Mouse (Mus musculus): ENCODE data around the gene Ctnnbip1. TPM values are rescaled to one million over a fixed set of nuclear protein-coding genes. Genes with fewer than 3 reads are reported as not detected.

The Ctnnbip1 gene
- polyA plus RNA-seq, 1 experiment from 2014 or later: 61.0 TPM

GRCm38 (mm10) chr4:149498901-149499300 is 19.1 kb upstream of the Ctnnbip1 start:
- Histone ChIP-seq H3K4me2 (no peak overlapping the region), H3K9me3 (no peaks in the 10 kb centered on the region), H3K36me3 (peaks cover 51% of the 10 kb centered on the region), H3K27ac (peak overlapping the region; percentile 57; the same call in 1 of the 2 replicates), H3K9ac (no peak overlapping the region), H3K27me3 (no peaks in the 10 kb centered on the region), H3K4me3 (no peak overlapping the region), H3K4me1 (peaks cover 13% of the 10 kb centered on the region; the same call in 1 of the 2 replicates)
- peak; percentile 40; the same call in 1 of the 2 replicates for ATAC-seq (ENCODE audit: borderline replicate concordance, extremely low read depth, low FRiP score, low TSS enrichment)
- 59% methylated on average over 8 of the region's 8 CpGs for WGBS

- H3K9me3 ChIP-seq: no peaks in the 10 kb centered on the region
- 76% methylated on average over 5 of the region's 5 CpGs for WGBS
- peaks cover 13% of the 10 kb centered on the region; the same call in 1 of the 2 replicates for H3K4me1 ChIP-seq
- no peak overlapping the region for H3K4me2 ChIP-seq
- no peak overlapping the region for H3K9ac ChIP-seq
- no peaks in the 10 kb centered on the region for H3K27me3 ChIP-seq
- H3K4me3 ChIP-seq: no peak overlapping the region
- H3K36me3 ChIP-seq: peaks cover 42% of the 10 kb centered on the region; the same call in 1 of the 2 replicates
- no peak overlapping the region for H3K27ac ChIP-seq
- ATAC-seq (ENCODE audit: borderline replicate concordance, extremely low read depth, low FRiP score, low TSS enrichment): no peak
These were observed 18.2 kb upstream of the Ctnnbip1 start for GRCm38 (mm10) chr4:149499790-149500189.

GRCm38 (mm10) chr4:149504363-149504762 is 13.7 kb upstream of the Ctnnbip1 start:
- Histone ChIP-seq H3K9me3 (no peaks in the 10 kb centered on the region), H3K27me3 (no peaks in the 10 kb centered on the region), H3K4me2 (no peak overlapping the region), H3K27ac (peak overlapping the region; percentile 68), H3K9ac (no peak overlapping the region), H3K4me1 (peaks cover under 1% of the 10 kb centered on the region; the same call in 1 of the 2 replicates), H3K4me3 (no peak overlapping the region), H3K36me3 (0 out of 2 replicates have a peak, but pooled peaks cover 10% of the 10 kb centered on the region)
- no peak for ATAC-seq (ENCODE audit: borderline replicate concordance, extremely low read depth, low FRiP score, low TSS enrichment)
- WGBS: 71% methylated on average over 5 of the region's 5 CpGs

GRCm38 (mm10) chr4:149504858-149505257 is 13.2 kb upstream of the Ctnnbip1 start:
- 26% methylated on average over 3 of the region's 3 CpGs for WGBS
- ATAC-seq (ENCODE audit: borderline replicate concordance, extremely low read depth, low FRiP score, low TSS enrichment): no peak
- Histone ChIP-seq H3K9ac (no peak overlapping the region), H3K4me1 (no peaks in the 10 kb centered on the region), H3K4me2 (no peak overlapping the region), H3K36me3 (0 out of 2 replicates have a peak, but pooled peaks cover 7% of the 10 kb centered on the region), H3K27me3 (no peaks in the 10 kb centered on the region), H3K4me3 (no peak overlapping the region), H3K27ac (peak overlapping the region; percentile 68), H3K9me3 (no peaks in the 10 kb centered on the region)

- ATAC-seq (ENCODE audit: borderline replicate concordance, extremely low read depth, low FRiP score, low TSS enrichment): no peak
- no peaks in the 10 kb centered on the region for H3K27me3 ChIP-seq
- H3K9ac ChIP-seq: no peak overlapping the region
- H3K27ac ChIP-seq: peak overlapping the region; percentile 39; the same call in 1 of the 2 replicates
- WGBS: 54% methylated on average over 15 of the region's 15 CpGs
- H3K4me3 ChIP-seq: no peak overlapping the region
- H3K4me2 ChIP-seq: no peak overlapping the region
- H3K4me1 ChIP-seq: no peaks in the 10 kb centered on the region
- 0 out of 2 replicates have a peak, but pooled peaks cover 4% of the 10 kb centered on the region for H3K36me3 ChIP-seq
- no peaks in the 10 kb centered on the region for H3K9me3 ChIP-seq
These were observed 12.6 kb upstream of the Ctnnbip1 start for GRCm38 (mm10) chr4:149505261-149505967.

- 72% methylated on average over 3 of the region's 3 CpGs for WGBS
- Histone ChIP-seq H3K4me1 (peaks cover 9% of the 10 kb centered on the region), H3K9ac (no peak overlapping the region), H3K36me3 (no peaks in the 10 kb centered on the region), H3K9me3 (no peaks in the 10 kb centered on the region), H3K4me2 (no peak overlapping the region), H3K27me3 (no peaks in the 10 kb centered on the region), H3K27ac (no peak overlapping the region), H3K4me3 (no peak overlapping the region)
- ATAC-seq (ENCODE audit: borderline replicate concordance, extremely low read depth, low FRiP score, low TSS enrichment): no peak
These were observed 11.1 kb upstream of the Ctnnbip1 start for GRCm38 (mm10) chr4:149506904-149507303.

GRCm38 (mm10) chr4:149511221-149511646 is 6.8 kb upstream of the Ctnnbip1 start:
- Histone ChIP-seq H3K9me3 (no peaks in the 10 kb centered on the region), H3K4me2 (no peak overlapping the region), H3K36me3 (no peaks in the 10 kb centered on the region), H3K4me3 (no peak overlapping the region), H3K27me3 (no peaks in the 10 kb centered on the region), H3K4me1 (peaks cover 16% of the 10 kb centered on the region), H3K9ac (no peak overlapping the region), H3K27ac (peak overlapping the region; percentile 66)
- ATAC-seq (ENCODE audit: borderline replicate concordance, extremely low read depth, low FRiP score, low TSS enrichment): peak; percentile 67; the same call in 1 of the 2 replicates
- WGBS: 23% methylated on average over 6 of the region's 6 CpGs

- peaks cover 16% of the 10 kb centered on the region for H3K4me1 ChIP-seq
- no peaks in the 10 kb centered on the region for H3K27me3 ChIP-seq
- H3K4me3 ChIP-seq: no peak overlapping the region
- no peaks in the 10 kb centered on the region for H3K36me3 ChIP-seq
- H3K9me3 ChIP-seq: no peaks in the 10 kb centered on the region
- H3K9ac ChIP-seq: no peak overlapping the region
- H3K4me2 ChIP-seq: no peak overlapping the region
- 43% methylated on average over 7 of the region's 7 CpGs for WGBS
- no peak for ATAC-seq (ENCODE audit: borderline replicate concordance, extremely low read depth, low FRiP score, low TSS enrichment)
- peak overlapping the region; percentile 66 for H3K27ac ChIP-seq
These were observed 6.0 kb upstream of the Ctnnbip1 start for GRCm38 (mm10) chr4:149512072-149512471.

GRCm38 (mm10) chr4:149515706-149516105 is 2.3 kb upstream of the Ctnnbip1 start:
- no peak for ATAC-seq (ENCODE audit: borderline replicate concordance, extremely low read depth, low FRiP score, low TSS enrichment)
- 93% methylated on average over 5 of the region's 5 CpGs for WGBS
- H3K4me1 ChIP-seq: peaks cover 27% of the 10 kb centered on the region

GRCm38 (mm10) chr4:149518351-149519220 is 550 bp downstream of the Ctnnbip1 start:
- peak overlapping the region; percentile 64 for H3K4me3 ChIP-seq
- H3K4me1 ChIP-seq: peaks cover 11% of the 10 kb centered on the region
- H3K27ac ChIP-seq: peak overlapping the region; percentile 52
- H3K4me2 ChIP-seq: peak overlapping the region; percentile 91
- H3K36me3 ChIP-seq: no peaks in the 10 kb centered on the region
- 0 out of 2 replicates have a peak, but pooled peaks have one; percentile 12 for ATAC-seq (ENCODE audit: borderline replicate concordance, extremely low read depth, low FRiP score, low TSS enrichment)
- H3K27me3 ChIP-seq: no peaks in the 10 kb centered on the region
- H3K9ac ChIP-seq: peak overlapping the region; percentile 66
- WGBS: 3% methylated on average over 34 of the region's 52 CpGs
- no peaks in the 10 kb centered on the region for H3K9me3 ChIP-seq

More at GRCm38 (mm10) chr4:149515706-149516105, 2.3 kb upstream of the Ctnnbip1 start:
- Histone ChIP-seq H3K27me3 (no peaks in the 10 kb centered on the region), H3K27ac (no peak overlapping the region), H3K4me2 (no peak overlapping the region), H3K9me3 (no peaks in the 10 kb centered on the region), H3K36me3 (no peaks in the 10 kb centered on the region), H3K9ac (no peak overlapping the region), H3K4me3 (no peak overlapping the region)

GRCm38 (mm10) chr4:149521258-149521657 is 3.2 kb downstream of the Ctnnbip1 start:
- no peak for ATAC-seq (ENCODE audit: borderline replicate concordance, extremely low read depth, low FRiP score, low TSS enrichment)
- no peak overlapping the region for H3K4me3 ChIP-seq
- no peaks in the 10 kb centered on the region for H3K9me3 ChIP-seq
- no peak overlapping the region for H3K4me2 ChIP-seq
- 62% methylated on average over 10 of the region's 10 CpGs for WGBS
- H3K36me3 ChIP-seq: no peaks in the 10 kb centered on the region
- H3K9ac ChIP-seq: no peak overlapping the region
- H3K27me3 ChIP-seq: no peaks in the 10 kb centered on the region
- H3K27ac ChIP-seq: no peak overlapping the region
- H3K4me1 ChIP-seq: peaks cover 19% of the 10 kb centered on the region

Measured in lung, embryonic 15.5 days (tissue).